Mouse (Mus musculus): ENCODE measurements around the gene Eif5a.
A peak's percentile ranks its signal among the peaks of the same experiment; 100 is the strongest.

Gene Eif5a

DNA sequence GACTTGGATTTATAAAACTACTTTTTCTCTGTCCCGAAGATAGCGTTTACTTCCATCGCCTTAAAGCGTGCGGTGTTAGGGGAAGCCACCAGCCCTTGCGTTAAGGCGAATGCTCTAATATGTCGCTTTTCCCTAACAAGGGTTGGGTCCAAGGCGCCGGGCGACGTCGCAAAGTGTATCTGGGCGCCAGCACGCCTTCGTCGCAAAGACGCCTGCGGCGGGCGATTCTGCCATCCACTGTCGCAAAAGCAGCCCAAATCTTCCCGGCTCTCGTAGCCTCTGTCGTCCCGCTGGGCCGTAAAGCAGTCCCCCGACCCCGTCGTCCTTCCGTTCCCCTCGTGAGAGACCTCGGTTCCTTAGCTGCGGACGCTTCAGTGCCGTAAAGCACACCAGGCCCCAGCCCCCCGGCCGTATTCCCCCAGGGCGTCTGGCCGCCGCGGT, 20.3 kb downstream of the Eif5a start:
- DNase-seq, result peak; percentile 94 to 96

DNA sequence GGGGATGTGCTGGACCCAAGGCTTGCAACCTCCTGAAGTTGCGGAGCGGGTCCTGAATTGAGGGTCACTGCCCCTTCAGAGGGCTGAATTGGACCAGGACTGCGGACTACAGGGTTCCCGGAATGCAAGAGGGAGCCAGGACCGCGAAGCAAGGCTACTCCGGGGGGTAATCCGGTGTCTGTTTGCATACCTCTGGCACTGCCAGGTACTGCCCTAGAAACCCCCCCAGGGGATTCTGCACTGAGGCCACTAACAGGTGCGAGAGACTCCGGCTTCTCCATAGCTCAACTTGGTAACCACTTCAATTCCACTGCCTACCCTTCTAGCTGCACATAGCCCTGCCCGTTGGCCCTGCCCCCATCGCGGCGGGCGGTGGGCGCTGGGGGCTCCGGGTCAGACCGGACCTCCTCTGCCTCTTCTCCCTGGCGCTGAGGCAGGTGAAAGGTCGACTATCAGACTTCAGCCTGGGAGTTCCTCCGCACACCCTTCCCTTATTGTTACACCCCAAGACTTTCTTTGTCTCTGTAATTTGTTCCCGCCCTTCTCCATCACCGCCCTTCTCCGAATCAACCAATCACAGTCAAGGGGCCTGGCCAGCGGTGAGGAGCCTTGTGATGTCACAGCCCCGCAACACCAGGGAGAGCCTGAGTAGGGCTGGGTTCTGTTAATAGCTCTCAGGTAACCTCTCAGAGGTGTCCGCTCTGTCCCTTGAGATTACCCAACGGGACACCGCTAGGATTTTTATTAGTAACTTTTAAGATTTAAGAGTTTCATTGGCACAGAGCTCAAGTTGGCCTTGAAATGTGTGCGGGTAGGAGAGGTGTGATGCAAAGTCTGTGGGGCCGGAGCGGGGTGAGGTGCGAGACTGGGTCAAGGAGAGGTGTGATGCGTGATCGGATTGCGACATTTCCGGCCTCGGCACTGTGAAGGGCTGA, 21.0 kb downstream of the Eif5a start, which contains the start of the genes 2810408A11Rik and Neurl4:
Gene 2810408A11Rik, minus strand, starts transcription at position 517 of the 935 bp plus-strand sequence.
Gene Neurl4, plus strand, starts transcription at position 602 of the 935 bp plus-strand sequence.
- DNase-seq, result peak; percentile 88 to 95

DNA sequence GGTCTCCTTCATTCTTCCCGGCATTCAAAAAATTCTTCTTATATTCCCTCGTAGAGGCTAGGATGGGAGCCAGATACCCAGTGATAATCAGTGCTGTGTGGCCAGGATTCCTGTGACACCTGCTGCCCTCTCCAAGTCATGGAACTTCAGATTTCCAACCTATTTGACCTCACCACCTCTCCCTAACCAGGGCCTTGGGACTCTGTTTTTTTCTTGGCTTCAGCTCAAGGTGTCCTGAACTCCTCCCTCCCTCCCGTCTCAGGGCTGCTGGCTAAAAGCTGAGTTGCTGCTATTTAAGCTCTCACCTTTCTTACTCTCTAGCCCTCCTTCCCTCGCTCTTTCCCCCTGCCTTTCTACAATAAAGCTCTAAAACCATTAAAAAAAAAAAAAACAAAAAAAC, 21.9 kb downstream of the Eif5a start:
- no peak for DNase-seq

DNA sequence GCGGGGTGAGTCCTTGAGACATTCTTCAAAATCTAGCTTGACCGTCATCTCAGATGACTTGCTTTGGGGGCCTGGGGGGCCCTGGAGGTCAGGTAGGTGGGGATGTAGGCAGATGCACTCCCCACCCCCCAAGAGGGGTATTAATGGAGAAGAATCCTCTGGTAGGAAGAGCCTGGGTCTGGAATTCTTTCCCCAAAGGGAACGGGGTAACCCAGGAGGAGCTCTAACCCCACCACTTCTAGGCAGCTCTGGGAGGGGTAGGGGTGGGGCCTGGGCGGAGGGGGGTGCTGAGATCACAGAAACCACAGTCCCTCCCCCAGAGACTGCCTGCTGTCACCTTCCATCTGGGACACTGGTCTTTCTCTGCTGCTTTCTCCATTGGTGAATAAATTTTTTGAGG, 26.5 kb downstream of the Eif5a start, which contains the start of gene Acap1:
Gene Acap1, minus strand, starts transcription at position 249 of the 400 bp plus-strand sequence.
- peak; percentile 63 to 71 for DNase-seq

DNA sequence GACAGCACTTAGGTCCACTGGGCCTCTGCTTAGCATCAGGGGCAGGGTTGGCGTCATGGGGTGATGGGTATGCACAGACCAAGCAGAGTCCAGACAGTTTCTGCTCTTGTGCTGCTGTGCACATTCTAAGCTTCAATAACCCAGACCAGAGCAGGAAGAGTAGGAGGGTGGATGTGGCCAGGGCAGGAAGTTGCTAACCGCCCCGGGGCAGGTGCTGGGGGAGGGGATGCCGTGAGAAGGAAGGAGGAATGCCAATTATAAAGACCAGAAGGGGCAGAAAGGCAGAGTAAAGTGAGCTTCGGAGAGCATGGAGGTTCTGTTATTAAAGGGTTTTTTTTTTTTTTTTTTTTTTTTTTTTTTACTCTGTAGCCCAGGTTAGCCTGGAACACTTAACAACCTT, 27.1 kb downstream of the Eif5a start:
- DNase-seq, result peak; percentile 84 to 90

DNA sequence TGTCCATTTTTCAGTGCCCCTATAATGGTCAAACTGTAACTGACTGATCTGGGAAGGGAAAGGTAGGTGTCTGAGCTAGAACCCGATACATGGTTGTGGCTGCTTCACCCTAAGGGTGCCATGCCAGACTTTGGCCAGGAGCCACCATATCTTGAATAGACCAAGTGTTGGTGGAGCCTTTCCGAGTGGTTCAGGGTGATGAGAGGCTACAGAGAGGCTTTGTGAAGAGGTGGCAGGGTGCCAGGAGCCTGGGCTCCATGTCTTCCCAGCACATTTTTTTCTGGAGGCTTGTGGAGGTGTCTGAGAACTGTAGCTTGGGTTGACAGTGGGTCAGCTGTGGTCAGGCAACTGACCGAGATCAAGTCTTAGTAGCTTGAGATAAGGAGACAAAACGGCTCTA, 30.3 kb downstream of the Eif5a start:
- DNase-seq, result no peak

DNA sequence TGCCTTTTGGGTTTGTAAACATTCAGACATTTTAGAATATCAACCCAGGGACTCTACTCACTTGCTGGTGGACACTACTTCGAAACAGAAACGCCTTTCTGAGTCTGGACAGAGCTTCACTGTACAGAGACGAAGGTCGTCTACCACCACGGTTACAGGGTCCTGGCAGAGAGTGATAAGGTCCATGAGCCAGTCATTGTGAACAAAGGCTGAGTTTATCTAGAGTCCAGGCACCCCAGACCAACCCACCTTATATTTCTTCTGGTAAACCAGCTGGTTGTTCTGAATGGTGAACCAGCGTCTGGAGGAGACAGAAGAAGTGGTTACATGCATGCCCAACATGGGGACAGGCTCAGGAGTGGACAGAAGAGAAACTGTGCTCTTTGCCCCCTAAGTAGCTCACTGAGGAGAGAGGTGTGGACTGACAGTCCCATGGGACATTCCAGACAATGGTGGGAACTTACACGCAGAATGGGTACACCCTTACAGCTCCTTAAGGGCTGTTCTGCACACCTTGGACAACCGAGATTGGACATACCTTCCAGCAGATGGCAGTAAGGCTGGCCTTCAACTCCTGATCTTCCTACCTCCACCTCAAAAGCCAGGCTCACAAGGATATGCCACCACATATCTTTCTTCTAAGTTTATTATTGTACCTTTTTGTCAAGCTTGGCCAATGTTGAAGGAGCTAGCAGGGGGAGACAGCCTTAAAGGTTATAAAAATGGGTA, 34.7 kb downstream of the Eif5a start:
- no peak for DNase-seq

DNA sequence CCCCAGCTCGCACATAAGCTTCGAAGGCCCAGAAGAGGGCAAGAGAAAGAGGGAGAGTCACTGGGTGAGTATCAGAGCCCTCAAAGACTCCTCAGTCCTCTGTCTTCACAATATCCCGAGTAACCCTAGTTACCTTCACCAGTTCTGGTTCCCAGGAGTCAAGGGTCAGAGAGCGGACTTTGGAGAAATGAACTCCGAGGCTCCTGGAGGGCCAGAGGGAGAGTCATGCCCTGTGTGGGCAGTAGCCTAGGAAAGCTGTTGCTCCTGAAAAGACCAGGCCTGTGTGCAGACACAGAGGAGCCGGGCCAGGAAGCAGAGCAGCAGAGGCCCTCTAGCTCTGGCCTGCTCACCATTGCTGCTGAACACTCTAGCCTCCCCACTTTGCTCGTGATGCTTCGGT, 37.1 kb downstream of the Eif5a start:
- DNase-seq, result no peak

DNA sequence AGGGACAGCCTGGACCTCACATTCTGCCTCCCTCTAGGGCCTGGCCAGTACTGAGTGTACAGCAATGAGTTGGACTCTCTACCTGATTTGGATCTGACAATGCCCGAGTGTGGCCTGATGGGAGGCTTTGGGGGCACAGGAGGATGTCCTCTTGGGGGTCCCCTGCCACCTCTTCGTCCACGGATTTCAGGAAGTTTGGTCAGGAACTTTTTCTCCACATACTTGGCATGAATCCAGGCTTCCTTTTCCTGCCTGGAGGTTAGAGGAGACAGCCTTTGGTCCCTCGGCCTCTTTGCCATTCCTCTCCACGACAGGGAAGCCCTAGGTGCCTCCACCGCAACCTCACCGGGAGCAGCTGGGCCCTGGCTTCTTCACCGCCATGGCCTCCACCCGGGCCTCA, 37.5 kb downstream of the Eif5a start:
- no peak for DNase-seq

DNA sequence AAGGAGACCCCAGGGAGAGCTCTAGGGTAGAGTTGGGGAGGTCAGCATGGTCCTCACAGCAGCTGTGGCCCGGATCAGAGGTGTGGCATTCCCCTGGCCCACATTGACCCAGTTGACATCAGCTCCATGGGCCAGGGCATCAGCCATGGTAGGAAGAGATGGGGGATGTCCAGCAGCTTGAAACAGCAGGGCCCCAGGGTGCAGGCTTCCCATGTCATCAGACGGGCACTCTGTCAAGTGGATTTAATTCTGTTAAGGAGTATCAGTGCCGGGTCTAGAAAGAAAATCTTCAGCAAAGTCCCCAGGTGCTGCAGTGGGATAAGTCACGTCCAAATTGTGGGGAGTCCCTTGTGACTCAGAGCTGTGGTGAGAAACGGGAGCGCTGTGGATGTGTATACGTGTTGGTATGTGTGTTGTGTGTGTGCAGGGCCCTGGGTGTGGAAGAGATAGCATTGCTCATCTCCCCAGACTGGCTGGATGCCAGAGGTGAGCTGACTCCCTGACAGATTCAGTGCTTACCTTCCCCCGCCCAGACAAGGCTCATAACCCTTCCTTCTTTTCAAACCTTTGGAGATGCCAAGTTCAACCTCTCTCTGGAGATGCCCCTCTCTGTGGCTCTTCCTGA, 38.1 kb downstream of the Eif5a start:
- DNase-seq, result no peak

DNA sequence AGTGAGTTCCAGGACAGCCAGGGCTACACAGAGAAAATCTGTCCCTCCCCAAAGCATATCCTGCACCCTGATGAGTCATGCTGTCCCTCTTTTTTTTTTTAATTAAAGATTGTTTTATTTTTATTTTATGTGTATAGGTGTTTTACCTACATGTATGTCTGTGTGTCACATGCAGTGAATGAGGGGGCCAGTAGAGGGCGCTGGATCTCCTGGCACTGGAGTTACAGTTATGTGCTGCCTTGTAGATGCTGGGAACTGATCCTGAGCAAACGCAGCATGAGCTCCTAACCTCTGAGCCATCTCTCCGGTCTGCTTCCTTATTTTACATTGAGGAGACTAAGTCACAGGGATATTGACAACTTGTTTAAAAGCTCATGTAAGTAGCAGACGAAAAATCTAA, 38.7 kb downstream of the Eif5a start:
- peak in 1 of 2 experiments; percentile 61 for DNase-seq

DNA sequence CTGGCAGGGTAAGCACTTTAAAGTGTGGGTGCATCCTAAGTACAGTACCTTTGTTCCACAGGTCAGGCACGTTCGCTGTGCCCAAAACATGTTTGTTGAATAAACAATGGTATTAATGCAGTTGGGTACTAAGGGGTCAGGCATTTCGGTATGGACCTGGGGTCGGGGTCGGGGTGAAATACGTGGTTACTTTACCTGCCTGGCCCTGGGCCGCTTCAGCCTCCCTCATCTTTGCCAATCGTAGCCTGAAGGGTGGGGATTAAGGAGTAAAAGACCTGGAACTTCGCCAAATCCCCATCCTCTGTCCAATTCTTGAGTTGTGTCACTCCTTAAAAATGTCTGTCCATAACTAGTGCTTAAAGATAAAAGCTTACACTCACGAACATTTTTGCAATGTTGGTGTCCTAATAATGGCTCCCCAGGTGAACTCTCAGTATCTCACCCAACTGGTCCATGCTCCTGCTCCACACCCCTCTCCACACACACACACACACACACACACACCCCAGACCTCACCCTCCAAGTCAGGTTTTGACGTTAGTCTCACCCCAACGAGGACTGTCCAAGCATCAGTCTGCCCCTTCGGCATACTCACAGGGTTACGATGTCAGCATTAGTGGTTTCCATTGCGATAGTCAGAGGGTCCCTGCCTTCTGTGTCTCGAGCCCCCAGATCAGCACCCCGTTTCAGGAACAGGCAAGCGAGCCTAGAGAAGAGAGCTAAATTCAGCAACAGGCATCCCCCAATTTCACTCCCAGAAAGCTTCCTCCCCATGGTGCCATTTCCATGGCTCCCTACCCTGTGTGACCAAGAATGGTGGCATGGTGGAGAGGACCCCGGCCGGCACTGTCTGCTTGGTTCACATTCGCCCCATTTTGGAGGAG, 39.7 kb downstream of the Eif5a start:
- no peak for DNase-seq

DNA sequence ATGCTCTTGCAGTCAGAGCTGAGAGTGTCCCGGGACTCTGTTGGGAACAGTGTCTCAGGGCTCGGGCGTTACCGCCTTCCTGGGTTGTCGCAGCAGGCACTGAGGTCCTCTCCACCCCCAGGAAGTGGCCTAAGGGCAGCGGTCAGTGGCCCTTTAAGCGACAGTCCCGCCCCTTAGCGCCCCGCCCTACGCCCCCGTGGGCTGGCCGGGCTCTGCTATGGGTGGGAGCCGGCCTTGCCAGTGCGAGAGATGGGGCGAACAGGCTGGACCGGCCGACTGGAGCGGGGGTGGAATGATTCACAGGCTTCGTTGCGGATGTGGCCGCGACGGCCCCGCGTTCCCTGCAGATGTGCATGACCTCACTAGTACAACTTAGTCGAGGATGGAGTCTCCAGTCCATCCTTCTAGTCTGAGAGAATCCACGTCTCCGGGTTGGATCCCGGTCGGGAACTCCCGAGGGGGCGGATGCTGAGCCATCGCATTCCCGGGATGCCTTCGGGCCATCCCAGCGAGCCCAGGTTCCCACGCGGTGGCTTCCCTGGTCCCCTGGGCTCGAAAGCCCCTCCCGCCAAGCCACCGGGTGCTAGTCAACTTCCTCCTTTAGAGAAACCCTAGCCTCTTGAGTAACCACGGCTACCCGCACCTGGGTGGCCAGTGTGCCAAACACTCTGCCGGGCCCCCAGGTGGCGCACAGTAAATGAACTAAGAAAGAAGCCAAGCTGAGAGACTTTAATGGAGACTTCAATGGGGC, 40.7 kb downstream of the Eif5a start, which contains the start of gene Kctd11:
Gene Kctd11, minus strand, starts transcription at position 554 of the 751 bp plus-strand sequence.
- peak; percentile 60 to 72 for DNase-seq

DNA sequence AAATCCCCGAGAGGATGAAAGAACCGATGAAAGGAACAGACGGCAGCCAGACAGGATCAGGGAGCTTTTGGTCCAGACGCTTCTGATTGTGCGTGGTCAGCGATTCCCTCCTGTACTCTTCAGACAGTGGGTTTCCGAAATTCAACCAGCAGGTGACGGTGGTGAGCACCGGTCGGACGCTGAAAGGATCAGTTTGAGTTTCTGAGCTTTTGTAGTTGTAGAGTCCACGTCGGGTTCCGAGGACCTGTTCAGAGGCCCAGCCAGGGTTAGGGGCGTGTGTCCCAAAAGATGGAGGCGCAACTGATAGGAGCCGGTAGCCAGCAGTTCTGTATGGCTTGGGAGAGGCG, 41.3 kb downstream of the Eif5a start:
- peak in 1 of 2 experiments; percentile 54 for DNase-seq

DNA sequence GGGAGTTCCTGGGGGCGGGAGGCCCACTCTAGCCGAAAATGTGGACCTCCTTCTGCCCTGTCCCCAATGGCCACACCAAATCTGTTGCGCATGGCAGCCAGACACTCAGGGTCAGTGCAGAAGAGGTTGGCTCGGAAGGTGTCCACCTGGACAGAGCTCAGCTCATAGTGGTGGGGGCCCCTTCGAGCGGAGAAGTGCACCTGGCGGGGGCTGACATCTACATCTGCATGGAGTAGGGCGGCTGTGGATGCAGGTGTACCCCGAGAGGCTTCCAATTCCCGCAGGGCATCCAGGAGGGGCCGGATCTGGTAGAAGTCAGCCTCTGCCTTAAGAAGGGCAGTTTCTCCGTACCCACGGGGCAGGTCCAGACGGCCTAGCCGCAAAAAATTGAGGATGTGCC, 42.0 kb downstream of the Eif5a start:
- DNase-seq, result no peak

DNA sequence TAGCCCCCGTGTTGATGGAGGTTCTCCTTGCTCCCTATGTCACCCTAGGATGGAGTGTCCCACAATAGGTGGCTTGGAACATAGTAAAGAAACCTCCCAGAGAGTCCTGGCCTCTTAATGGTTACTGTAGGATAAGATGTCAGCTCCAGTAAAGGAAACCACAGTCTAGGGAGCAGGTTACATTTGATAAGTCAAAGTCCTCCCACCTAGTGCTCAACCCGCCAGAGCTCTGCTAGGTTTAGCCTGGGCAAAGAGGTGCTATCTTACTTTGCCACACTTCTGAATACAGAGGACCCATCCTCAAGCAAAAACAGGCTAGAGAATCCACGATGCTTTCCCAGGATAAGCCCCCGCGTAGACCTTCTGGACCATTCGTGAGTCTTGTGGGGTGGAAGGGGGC, 42.8 kb downstream of the Eif5a start:
- DNase-seq, result no peak

DNA sequence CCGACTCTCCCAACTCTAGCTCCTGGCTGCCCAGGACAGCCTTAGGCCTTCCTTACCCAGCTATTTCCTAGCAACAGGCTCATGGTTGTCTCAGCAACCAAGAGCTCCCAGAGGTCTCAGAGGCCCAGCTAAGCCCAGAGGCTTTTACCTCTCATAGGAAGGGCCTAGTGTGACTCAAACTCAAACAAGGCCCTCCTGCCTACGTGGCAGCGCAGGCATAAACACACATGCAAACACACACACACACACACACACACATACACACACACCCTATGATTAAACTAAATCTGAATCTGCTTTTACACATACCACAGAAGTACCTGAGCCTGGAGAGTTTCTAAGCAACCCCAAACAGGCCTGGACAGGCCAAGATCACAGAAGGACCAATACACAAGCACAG, 43.4 kb downstream of the Eif5a start:
- no peak for DNase-seq

DNA sequence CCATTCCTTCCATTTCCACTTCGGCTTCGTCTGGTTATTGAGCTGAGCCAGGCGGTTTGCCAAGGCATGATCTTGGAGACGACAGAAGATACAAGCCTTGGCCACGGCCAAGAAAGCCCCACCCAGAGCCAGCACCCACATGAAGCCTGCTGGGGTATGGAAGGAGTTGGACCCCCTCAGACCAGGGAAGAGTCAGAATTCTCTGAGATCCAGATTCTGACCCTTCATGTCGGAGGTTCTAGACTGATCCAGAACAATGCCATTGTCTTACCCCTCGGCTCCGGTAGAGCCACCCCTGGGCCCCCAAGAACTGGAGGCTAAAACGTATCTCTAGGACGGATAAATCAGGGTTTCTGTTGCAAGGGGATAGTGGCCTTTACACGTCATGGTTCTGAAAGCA, 43.9 kb downstream of the Eif5a start, which contains the start of gene Tmem95:
Gene Tmem95, minus strand, starts transcription at position 141 of the 400 bp plus-strand sequence.
- DNase-seq, result no peak

DNA sequence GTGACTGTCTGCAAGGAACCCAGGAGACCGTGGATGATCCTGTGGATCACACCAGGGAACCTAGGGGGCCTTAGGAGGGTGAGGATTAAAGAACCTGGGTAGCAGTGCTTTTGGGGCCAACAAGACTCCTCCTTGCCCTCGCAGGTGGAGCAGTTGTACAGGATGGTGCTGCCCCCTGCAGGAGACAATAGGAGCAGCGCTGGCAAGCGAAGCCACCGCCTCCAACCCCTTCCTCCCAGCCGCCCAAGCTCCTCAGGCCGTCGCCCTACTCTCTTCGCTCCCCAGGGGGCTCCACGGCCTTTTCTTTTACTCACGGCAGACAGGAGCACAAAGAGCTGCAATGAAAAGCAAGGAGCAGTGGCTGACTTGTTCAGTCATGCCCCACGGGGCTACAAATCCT, 44.9 kb downstream of the Eif5a start:
- DNase-seq, result peak; percentile 79 to 83

DNA sequence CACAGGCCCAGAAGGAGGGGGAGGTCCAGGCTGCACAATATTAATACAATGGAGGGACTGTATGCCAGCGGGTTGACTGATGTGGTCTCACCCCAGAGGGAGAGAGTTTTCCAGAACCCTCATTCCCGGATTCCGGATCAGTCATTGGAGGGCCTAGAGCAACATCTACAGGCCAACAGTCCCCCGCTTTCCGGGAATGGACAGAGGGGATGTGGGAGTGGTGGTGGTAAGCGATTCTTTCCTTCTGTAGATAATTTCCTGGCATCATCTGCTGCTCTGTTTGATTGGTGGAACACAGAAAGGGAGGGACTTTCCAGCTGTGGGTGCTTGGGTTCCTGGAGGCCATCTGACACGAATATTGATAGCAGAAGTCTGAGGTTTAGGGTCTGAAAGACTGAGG, 45.6 kb downstream of the Eif5a start:
- DNase-seq, result peak in 1 of 2 experiments; percentile 23

DNA sequence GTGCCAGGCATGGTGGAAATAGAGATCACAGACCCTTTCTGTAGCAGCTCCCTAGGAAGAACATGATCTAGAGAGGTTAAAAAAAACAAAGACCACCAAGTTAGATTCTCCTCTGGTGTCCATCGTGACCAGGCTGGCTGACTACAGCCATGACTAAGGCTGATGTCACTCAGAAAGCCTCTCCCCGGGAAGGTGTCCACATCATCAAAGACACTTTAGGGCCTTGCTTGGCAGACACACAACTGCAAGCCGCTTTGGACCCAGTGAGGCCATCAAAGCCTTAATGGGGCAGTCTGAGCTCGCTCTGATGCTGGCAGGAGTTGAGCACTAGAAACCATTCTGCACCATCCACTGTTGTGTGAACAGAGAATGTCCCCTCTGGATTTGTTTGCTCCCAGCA, 49.3 kb downstream of the Eif5a start:
- no peak for DNase-seq

All from thymus, adult 18-20 months (tissue).